Mouse (Mus musculus) B cell, adult 62 days (primary cell): Measurements from ENCODE around the gene 1700028J19Rik. TPM values are rescaled to one million over a fixed set of nuclear protein-coding genes. Genes with fewer than 3 reads are reported as not detected.

Experiments
- total RNA-seq: library from RNA; stranded (reverse); gene quantifications from 4 replicates; pipeline ENCODE4 v1.2.4, GENCODE M21; 2023

1700028J19Rik gene
- total RNA-seq: 0.81 to 2.1 TPM (median 1.7 TPM) in 4 replicates

GRCm38 (mm10) chr7:44246055-44246983, at the start of gene 1700028J19Rik, which contains the start of gene 2410002F23Rik:
Gene 1700028J19Rik, minus strand, starts transcription at chr7:44246695.
Gene 2410002F23Rik, plus strand, starts transcription at chr7:44246722.

DNA sequence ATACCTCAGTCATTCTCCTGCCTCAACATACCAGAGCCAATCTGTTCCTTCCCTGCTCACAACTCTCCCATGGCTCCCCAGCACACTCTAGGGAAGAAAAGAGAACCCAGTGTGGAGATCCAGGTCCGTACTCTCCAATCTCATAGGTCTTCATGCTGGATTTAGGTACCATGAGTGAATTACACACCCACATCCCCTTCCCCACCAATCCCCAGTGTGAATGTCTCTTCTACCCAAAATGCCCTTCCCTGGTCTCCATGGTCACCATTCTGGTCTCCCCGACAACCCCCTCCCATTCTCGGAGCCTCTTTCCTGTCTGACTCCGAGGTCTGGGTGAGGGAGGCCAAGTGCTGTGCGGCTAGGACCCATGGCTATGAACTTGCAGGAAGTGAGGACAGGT, 14.7 kb upstream of the 1700028J19Rik start, which contains the start of gene Gm15517:
Gm15517 (plus strand) TSS at position 301 of the 400 bp plus-strand sequence.

GRCm38 (mm10) chr7:44257278-44257677, 10.8 kb upstream of the 1700028J19Rik start, which contains the start of gene Acp4:
Gene Acp4, minus strand, starts transcription at chr7:44257378.

DNA sequence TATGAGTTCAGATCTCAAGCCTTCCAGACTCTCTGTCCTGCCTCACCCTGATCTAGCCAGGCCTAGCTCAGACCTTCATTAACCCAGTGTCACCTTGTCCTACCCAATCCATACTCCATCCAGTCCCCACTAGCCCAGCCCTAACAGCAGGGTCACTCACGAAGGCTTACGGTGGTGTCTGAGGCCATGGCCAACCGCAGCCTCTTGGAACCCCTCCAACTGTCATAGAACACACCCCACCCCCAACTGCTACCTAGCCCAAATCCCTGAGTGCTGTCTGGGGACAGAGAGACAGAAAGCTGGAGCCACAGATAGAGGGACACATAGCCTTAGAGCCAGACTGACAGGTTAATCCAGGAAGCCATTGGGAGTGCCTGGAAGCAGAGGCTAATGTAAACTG, 10.6 kb downstream of the 1700028J19Rik start, which contains the start of gene Gm36864:
Gm36864 (plus strand) TSS at position 269 of the 400 bp plus-strand sequence.

DNA sequence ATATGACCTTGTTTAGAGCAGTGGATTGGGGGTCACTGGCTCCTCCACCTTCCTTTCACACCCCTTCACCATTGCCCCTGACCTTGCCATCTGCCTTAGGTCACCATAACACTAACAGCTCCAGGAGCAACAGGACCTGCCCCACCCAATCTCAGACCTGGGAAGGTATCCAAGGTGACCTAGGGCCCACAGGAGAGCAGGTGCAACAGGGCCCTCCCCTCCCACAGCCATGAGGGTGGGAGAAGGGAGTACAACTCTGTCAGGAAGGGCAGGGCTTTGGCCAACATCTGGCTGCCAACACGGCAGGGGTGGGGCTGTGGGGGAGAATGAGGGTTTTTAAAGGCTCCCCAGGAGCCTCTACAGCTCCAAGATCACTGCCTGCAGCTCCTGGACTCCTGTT, 21.4 kb downstream of the 1700028J19Rik start, which contains the start of gene Klk1:
Klk1 (plus strand) TSS at position 285 of the 400 bp plus-strand sequence.

DNA sequence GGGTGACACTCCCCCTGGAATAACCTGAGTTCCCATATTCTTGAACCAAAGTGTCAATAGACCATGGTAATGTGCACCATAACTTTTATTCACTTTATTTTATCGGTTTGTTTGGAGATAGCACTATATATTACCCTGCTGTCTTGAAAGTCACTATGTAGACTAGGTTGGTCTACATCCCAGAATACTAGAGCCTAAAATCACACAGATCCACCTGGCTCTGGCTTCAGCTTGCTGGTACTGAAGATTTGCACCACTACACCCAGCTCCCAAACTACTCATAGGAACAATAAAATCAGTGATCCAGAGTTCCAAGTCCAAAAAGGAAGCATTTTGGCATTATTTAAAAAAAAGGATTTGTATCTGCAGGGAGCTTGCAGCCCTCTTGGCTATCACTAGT, 30.9 kb downstream of the 1700028J19Rik start, which contains the start of gene Klk1b5:
Klk1b5 (plus strand) TSS at position 301 of the 400 bp plus-strand sequence.

DNA sequence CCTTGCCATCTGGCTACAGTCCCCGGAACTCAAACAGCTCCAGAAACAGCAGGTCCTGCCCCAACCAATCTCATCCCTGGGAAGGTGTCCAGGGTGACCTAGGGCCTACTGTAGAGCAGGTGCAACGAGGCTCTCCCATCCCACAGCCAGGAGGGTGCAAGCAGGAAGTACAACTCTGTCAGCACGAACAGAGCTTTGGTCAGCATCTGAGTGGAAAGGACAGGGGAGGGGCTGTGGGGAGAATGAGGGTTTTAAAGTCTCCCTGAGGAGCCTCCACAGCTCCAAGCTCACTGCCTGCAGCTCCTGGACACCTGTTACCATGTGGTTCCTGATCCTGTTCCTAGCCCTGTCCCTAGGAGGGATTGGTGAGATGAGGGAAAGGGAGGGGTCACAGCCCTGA, 39.4 kb downstream of the 1700028J19Rik start, which contains the start of gene Klk1b4:
Klk1b4 (plus strand) TSS at position 301 of the 400 bp plus-strand sequence.

GRCm38 (mm10) chr7:44197891-44198290, 48.6 kb downstream of the 1700028J19Rik start, which contains the start of gene Klk1b3:
Gene Klk1b3, plus strand, starts transcription at chr7:44198191.

GRCm38 (mm10) chr7:44187936-44188335, 58.6 kb downstream of the 1700028J19Rik start, which contains the start of gene Klk1b24:
Gene Klk1b24, plus strand, starts transcription at chr7:44188236.

Other genes with a start within 250 kb of the 1700028J19Rik start
- not detected in 4 replicates for gene Klk1b26, start 234.5 kb downstream of the 1700028J19Rik start, total RNA-seq
- gene Klk1b27, start 194.4 kb downstream of the 1700028J19Rik start, total RNA-seq: not detected in 4 replicates
- gene Klk1b21, start 144.4 kb downstream of the 1700028J19Rik start, total RNA-seq: not detected in 4 replicates
- not detected in 4 replicates for gene Klk1b22, start 134.0 kb downstream of the 1700028J19Rik start, total RNA-seq
- gene Klk1b16, start 109.9 kb downstream of the 1700028J19Rik start, total RNA-seq: not detected in 4 replicates
- gene Klk1b24, start 58.5 kb downstream of the 1700028J19Rik start, total RNA-seq: not detected in 4 replicates
- not detected in 4 replicates for gene Klk1b3, start 48.5 kb downstream of the 1700028J19Rik start, total RNA-seq
- gene Klk1b4, start 39.3 kb downstream of the 1700028J19Rik start, total RNA-seq: not detected in 4 replicates
- not detected in 4 replicates for gene Klk1b5, start 30.8 kb downstream of the 1700028J19Rik start, total RNA-seq
- gene Klk1, start 21.3 kb downstream of the 1700028J19Rik start, total RNA-seq: 0.63 TPM in 1 of 4 replicates, not detected in the others
- gene Gm36864, start 10.5 kb downstream of the 1700028J19Rik start, total RNA-seq: not detected in 4 replicates
- gene 2410002F23Rik, start within 50 bp of the 1700028J19Rik start, total RNA-seq: 172 to 193 TPM (median 186 TPM) in 4 replicates
- not detected in 4 replicates for gene Acp4, start 10.7 kb upstream of the 1700028J19Rik start, total RNA-seq
- not detected in 4 replicates for gene Gm15517, start 14.8 kb upstream of the 1700028J19Rik start, total RNA-seq
- 1.7 to 2.6 TPM (median 2.3 TPM) in 4 replicates for gene Clec11a, start 60.2 kb upstream of the 1700028J19Rik start, total RNA-seq
- 37.6 to 51.0 TPM (median 41.9 TPM) in 4 replicates for gene Shank1, start 63.6 kb upstream of the 1700028J19Rik start, total RNA-seq
- not detected in 4 replicates for gene Syt3, start 137.4 kb upstream of the 1700028J19Rik start, total RNA-seq
- gene 1700008O03Rik, start 139.1 kb upstream of the 1700028J19Rik start, total RNA-seq: not detected in 4 replicates
- not detected in 4 replicates for gene Lrrc4b, start 182.3 kb upstream of the 1700028J19Rik start, total RNA-seq
- gene Aspdh, start 218.7 kb upstream of the 1700028J19Rik start, total RNA-seq: not detected in 4 replicates
- 52.2 to 62.7 TPM (median 54.5 TPM) in 4 replicates for gene Josd2, start 221.3 kb upstream of the 1700028J19Rik start, total RNA-seq
- gene Emc10, start 249.8 kb upstream of the 1700028J19Rik start, total RNA-seq: 68.3 to 80.4 TPM (median 71.3 TPM) in 4 replicates
- gene Fam71e1, start 249.9 kb upstream of the 1700028J19Rik start, total RNA-seq: 10.1 to 16.1 TPM (median 11.9 TPM) in 4 replicates